Comparison of ENCODE assay signal across 21 mouse cellular contexts in the genomic region with DNA sequence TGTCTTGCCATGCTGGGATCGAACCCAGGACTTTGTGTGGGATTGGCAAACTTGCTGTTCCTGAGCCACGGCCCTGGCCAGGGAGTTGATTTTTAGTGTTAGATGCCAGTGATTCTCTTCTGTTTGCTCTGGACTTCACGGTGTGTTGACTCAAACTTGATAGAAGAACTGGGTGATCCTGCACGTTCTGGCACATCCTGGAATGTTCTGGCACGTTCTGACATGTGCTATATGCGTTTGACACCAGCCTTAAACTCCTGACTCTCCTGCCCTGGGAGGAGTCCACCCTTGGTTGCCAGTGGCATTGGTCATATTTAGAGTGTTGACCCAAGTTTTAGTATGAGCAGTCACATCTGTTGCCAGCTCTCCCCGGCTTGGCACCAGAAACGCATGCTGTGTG.
"Had no signal": no experiment of that assay in that cellular context is flagged by ENCODE, and none has a peak within 500 bp of the region (broad histone marks: within the 10 kb centered on the region; RNA-seq: fewer than 3 reads in every experiment).

No protein-coding gene starts in this region.

- H3K4me2 ChIP-seq: intestine, embryonic 15.5 days; kidney, embryonic 15.5 days; lung, embryonic 14.5 days; midbrain, embryonic 12.5 days; midbrain, embryonic 15.5 days; neural tube, embryonic 12.5 days; neural tube, embryonic 15.5 days had no signal

- H3K9me3 ChIP-seq: intestine, embryonic 15.5 days; kidney, embryonic 15.5 days; midbrain, embryonic 12.5 days; midbrain, embryonic 15.5 days; neural tube, embryonic 12.5 days; neural tube, embryonic 15.5 days had no signal

- H3K4me1 ChIP-seq: intestine, embryonic 15.5 days; kidney, embryonic 15.5 days; neural tube, embryonic 12.5 days had no signal

- DNase-seq: kidney, adult 11 months; kidney, postnatal 10 days; layer of hippocampus, postnatal 36 days; lung, embryonic 14.5 days; lung, postnatal 14 days; right cerebral cortex, adult 18-20 months; right cerebral cortex, postnatal 14 days; right cerebral cortex, postnatal 4 days; thymus, adult 2 months; thymus, postnatal 14 days; thymus, postnatal 4 days had no signal

- H3K27ac ChIP-seq: intestine, embryonic 15.5 days; kidney, embryonic 15.5 days; left cerebral cortex, adult 2 months; liver, embryonic 14.5 days; macrophage; midbrain, embryonic 12.5 days; midbrain, embryonic 15.5 days; neural tube, embryonic 12.5 days; neural tube, embryonic 15.5 days; stomach, postnatal 0 days had no signal

- H3K27me3 ChIP-seq: intestine, embryonic 15.5 days; midbrain, embryonic 15.5 days; neural tube, embryonic 12.5 days had no signal

- ATAC-seq: intestine, embryonic 15.5 days; midbrain, embryonic 15.5 days had no signal

- H3K4me3 ChIP-seq: intestine, embryonic 15.5 days; kidney, embryonic 15.5 days; left cerebral cortex, adult 2 months; midbrain, embryonic 12.5 days; midbrain, embryonic 15.5 days; neural tube, embryonic 12.5 days; neural tube, embryonic 15.5 days had no signal

- H3K9ac ChIP-seq: intestine, embryonic 15.5 days; kidney, embryonic 15.5 days; liver, embryonic 14.5 days; lung, embryonic 14.5 days; midbrain, embryonic 12.5 days; midbrain, embryonic 15.5 days; neural tube, embryonic 12.5 days; neural tube, embryonic 15.5 days had no signal
